Mouse (Mus musculus) heart, postnatal 10 days (tissue): ENCODE results near the gene Ccdc175. TPM values are rescaled to one million over a fixed set of nuclear protein-coding genes. Genes with fewer than 3 reads are reported as not detected.

Experiments used
- DNase-seq, 2 experiments: peaks; one replicate each; pipeline ENCODE4 v3.0.0; 2021
- intact Hi-C: fragments of 180-260 bp; cut with DNase I; formaldehyde crosslinking; loops from one replicate; pipeline ENCODE4 v1.15.1; 2025
- total RNA-seq, 2 experiments: library from RNA; stranded (reverse); gene quantifications; 2 replicates each; pipeline ENCODE4 v1.2.3; 2021

Ccdc175 gene
- total RNA-seq, result not detected

- intact Hi-C loops, result no loop called here
- DNase-seq, result no peak
Measured at GRCm38 (mm10) chr12:72184929-72185328, at the start of gene Ccdc175. Gene Ccdc175 (minus strand): TSS chr12:72185029.

GRCm38 (mm10) chr12:72234151-72234550 is 49.3 kb upstream of the Ccdc175 start:
- intact Hi-C loops, result no loop called here

GRCm38 (mm10) chr12:72232826-72233790 is 48.3 kb upstream of the Ccdc175 start:
- intact Hi-C loops, result no loop called here
- DNase-seq, result no peak

More at GRCm38 (mm10) chr12:72234151-72234550, 49.3 kb upstream of the Ccdc175 start:
- DNase-seq, result no peak

- no peak for DNase-seq
- intact Hi-C loops, result no loop called here
Measured at GRCm38 (mm10) chr12:72232176-72232575, 47.3 kb upstream of the Ccdc175 start.

- no peak for DNase-seq
- intact Hi-C loops, result no loop called here
Measured at GRCm38 (mm10) chr12:72229451-72230196, 44.8 kb upstream of the Ccdc175 start.

- intact Hi-C loops, result no loop called here
- DNase-seq, result no peak
Measured at GRCm38 (mm10) chr12:72227731-72228130, 42.9 kb upstream of the Ccdc175 start.

GRCm38 (mm10) chr12:72225371-72225770 is 40.5 kb upstream of the Ccdc175 start:
- intact Hi-C loops, result no loop called here

GRCm38 (mm10) chr12:72223557-72224102 is 38.8 kb upstream of the Ccdc175 start:
- no peak for DNase-seq
- intact Hi-C loops, result no loop called here

More at GRCm38 (mm10) chr12:72225371-72225770, 40.5 kb upstream of the Ccdc175 start:
- no peak for DNase-seq

GRCm38 (mm10) chr12:72213554-72213953 is 28.7 kb upstream of the Ccdc175 start:
- DNase-seq, result peak; percentile 26 to 40
- intact Hi-C loops, result no loop called here

GRCm38 (mm10) chr12:72200828-72201227 is 16.0 kb upstream of the Ccdc175 start:
- intact Hi-C loops, result no loop called here
- no peak for DNase-seq

GRCm38 (mm10) chr12:72197925-72198486 is 13.2 kb upstream of the Ccdc175 start:
- peak; percentile 26 to 54 for DNase-seq
- intact Hi-C loops, result loop anchor here (5.0 kb wide), 1 partner anchor 96 kb away; no protein-coding TSS in a partner anchor

GRCm38 (mm10) chr12:72197434-72197833 is 12.6 kb upstream of the Ccdc175 start:
- peak; percentile 20 to 22 for DNase-seq
- intact Hi-C loops, result loop anchor here (5.0 kb wide), 1 partner anchor 95 kb away; no protein-coding TSS in a partner anchor

GRCm38 (mm10) chr12:72179561-72179960 is 5.3 kb downstream of the Ccdc175 start:
- no peak for DNase-seq
- intact Hi-C loops, result no loop called here

- intact Hi-C loops, result no loop called here
- no peak for DNase-seq
Measured at GRCm38 (mm10) chr12:72178322-72178721, 6.5 kb downstream of the Ccdc175 start.

GRCm38 (mm10) chr12:72158421-72158820 is 26.4 kb downstream of the Ccdc175 start:
- DNase-seq, result peak; percentile 4 to 16

GRCm38 (mm10) chr12:72150786-72151185 is 34.0 kb downstream of the Ccdc175 start:
- no peak for DNase-seq
- intact Hi-C loops, result no loop called here

More at GRCm38 (mm10) chr12:72158421-72158820, 26.4 kb downstream of the Ccdc175 start:
- intact Hi-C loops, result no loop called here

GRCm38 (mm10) chr12:72129203-72129602 is 55.6 kb downstream of the Ccdc175 start:
- intact Hi-C loops, result no loop called here
- no peak for DNase-seq

- intact Hi-C loops, result no loop called here
- no peak for DNase-seq
Measured at GRCm38 (mm10) chr12:72115686-72116345, 69.0 kb downstream of the Ccdc175 start.

- intact Hi-C loops, result no loop called here
- peak; percentile 24 to 40 for DNase-seq
Measured at GRCm38 (mm10) chr12:72115126-72115525, 69.7 kb downstream of the Ccdc175 start.
